Mouse (Mus musculus) ovary, adult 18-20 months (tissue): ENCODE measurements around the gene Ccr7.

Experiments
- DNase-seq: peaks from one replicate; pipeline ENCODE4 v3.0.0; 2022; ENCODE audit warnings: low spot score, mixed read lengths

Gene Ccr7

DNA sequence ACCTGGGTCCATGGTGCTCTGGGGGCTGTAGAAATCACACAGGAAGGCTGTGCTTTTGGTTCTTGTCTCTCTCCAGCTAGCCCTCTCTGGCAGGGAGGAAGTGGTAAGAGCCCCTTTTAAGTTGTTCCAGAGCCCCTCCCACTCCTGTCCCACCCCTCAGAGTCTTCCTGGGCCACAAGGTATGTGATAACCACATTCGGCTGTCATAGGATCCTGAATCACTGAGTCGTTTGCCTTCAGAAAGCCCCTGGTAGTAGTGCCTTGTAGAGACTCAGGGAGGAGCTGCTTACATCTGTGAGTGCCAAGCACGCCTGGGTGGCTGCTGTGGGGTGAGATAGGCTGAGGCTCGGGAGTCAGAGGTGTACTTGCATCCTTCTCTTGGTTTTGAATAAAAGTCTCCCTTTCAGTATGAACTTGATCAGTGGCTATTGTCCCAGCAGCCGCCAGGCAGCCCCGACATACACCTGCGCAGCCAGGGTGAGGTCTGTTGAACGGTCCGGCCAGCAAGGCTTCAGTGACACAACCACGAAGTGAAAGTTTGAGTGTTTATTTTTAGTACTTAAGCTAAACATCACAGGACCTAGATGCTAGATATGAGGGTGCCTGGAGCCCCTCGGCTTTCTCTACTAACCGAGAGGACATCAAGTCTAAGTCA, at the start of gene Ccr7:
Gene Ccr7 (minus strand): TSS at position 91 of the 655 bp plus-strand sequence.
- no peak for DNase-seq

DNA sequence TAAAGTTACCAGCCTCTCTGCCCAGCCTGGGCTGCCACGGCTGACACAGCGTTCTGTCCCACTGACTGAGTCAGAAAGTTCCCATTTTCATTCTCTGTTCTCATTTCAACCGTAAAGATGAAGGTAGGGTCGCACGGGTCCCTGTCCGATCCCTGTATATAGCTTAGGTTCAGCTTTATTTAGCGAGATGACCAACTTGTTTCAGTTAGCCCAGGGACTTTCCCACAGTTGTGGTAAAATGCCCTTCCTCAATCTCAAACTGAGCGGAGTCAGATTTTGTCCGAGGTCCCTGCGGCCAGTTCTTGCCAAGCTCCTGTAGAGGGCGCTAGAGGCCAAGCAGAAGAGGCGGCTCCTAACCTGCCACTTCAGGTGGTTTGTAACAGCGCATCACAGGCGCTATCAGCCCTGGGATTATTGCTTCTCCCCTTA, 34.3 kb upstream of the Ccr7 start:
- DNase-seq, result no peak

GRCm38 (mm10) chr11:99187348-99187747, 32.5 kb upstream of the Ccr7 start:
- no peak for DNase-seq

DNA sequence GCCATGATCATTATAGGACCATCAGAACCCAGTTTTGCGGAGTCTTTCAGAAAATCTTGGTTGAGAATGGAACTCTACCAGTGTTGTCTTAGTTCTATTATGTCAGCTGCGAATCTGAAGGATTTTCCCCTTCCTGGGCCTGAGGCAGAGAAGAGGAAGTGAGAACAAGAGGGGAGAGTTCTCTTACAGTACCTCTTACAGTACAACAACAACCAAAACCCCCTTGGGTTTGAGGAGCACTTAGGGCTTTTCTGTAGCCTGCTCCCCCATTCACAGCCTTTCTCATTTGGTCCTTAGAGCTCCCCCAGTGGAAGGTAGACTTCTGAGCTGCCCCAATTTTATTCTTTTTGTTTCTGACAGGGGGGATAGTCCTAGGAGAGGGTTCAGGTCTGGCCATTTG, 32.0 kb upstream of the Ccr7 start:
- no peak for DNase-seq

GRCm38 (mm10) chr11:99182575-99182974, 27.7 kb upstream of the Ccr7 start:
- DNase-seq, result no peak

DNA sequence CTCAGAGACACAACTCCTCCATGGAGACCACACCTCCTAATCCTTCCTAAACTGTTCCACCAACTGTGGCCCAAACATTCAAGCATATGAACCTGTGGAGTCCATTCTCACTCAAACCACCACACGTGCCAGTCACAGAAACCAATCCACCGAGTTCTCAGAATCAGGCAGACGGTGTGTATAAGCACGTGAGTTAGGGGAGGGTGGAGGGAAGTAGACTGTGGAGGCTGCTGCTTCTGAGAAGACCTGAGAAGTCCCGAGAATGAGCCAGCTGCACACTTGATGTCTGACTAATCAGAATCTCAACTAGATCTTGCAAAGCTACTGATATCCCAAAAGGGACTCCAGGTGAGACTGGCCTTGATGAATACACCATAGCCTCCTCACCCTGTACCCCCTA, 25.2 kb upstream of the Ccr7 start:
- no peak for DNase-seq

GRCm38 (mm10) chr11:99177925-99178198, 23.0 kb upstream of the Ccr7 start:
- DNase-seq, result no peak

DNA sequence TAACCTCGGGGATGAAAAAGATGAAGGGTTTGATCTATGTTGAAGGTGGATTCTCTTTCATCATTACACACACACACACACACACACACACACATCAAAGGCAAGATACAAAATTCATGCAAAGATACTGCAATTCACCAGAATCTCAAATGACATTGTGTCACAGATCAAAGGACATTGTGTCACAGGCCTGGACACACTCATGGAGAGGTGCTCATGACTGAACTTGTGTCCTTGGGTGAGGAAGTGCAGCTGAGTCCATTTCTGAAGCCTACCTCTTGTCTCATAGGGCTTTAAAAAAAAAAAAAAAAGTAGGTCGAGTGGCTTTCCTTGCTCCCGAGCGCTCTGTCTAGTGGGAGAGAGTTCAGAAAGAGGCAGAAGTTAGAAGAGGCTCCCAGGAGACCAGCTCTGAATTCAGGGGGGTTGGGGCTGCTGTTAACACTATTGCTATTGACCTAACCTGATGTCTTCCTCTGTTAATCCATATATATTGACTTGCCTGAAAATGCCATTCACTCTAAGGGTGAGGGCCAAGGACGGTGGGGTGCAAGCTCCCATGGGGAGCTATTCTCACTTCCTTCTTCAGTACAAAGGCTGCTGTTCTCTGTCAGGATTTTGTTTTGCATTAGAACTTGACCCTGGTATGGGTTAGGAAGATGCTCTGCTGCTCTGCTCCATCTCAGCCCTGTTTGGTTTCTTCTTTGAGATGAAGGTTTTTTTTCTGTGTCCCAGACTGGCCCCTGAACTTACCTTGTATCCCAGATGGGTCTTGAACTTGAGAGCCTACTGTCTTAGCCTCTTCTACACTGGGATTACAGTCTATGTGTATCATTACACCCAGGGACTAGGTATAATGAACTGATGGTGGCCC, 22.4 kb upstream of the Ccr7 start:
- no peak for DNase-seq

- DNase-seq, result no peak
These were observed 17.1 kb upstream of the Ccr7 start for GRCm38 (mm10) chr11:99172002-99172401.

GRCm38 (mm10) chr11:99171442-99171841, 16.6 kb upstream of the Ccr7 start:
- DNase-seq, result no peak

- DNase-seq, result no peak
These were observed 15.8 kb upstream of the Ccr7 start for GRCm38 (mm10) chr11:99170547-99171267.

DNA sequence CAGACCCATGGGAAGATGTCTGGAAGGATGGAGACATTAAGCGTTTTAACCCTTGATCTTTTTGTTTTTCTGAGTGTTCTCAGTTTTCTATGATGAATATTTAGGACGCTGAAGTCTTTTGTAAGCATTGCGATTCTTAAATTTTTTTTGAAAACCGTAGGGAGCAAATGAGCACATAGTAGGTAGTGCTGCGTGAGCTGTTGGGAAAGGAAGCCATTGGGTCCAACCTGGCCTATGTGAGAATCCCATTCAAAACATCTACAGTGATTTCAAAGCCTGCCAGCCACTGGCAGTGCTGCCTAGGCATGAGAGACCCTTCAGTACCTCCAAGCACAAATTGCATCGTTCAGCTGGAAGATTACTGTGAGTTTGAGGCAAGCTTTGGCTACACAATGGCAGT, 15.1 kb upstream of the Ccr7 start:
- no peak for DNase-seq

GRCm38 (mm10) chr11:99169438-99169837, 14.6 kb upstream of the Ccr7 start:
- no peak for DNase-seq

GRCm38 (mm10) chr11:99168030-99168474, 13.2 kb upstream of the Ccr7 start:
- DNase-seq, result no peak

GRCm38 (mm10) chr11:99167576-99167975, 12.7 kb upstream of the Ccr7 start:
- no peak for DNase-seq

DNA sequence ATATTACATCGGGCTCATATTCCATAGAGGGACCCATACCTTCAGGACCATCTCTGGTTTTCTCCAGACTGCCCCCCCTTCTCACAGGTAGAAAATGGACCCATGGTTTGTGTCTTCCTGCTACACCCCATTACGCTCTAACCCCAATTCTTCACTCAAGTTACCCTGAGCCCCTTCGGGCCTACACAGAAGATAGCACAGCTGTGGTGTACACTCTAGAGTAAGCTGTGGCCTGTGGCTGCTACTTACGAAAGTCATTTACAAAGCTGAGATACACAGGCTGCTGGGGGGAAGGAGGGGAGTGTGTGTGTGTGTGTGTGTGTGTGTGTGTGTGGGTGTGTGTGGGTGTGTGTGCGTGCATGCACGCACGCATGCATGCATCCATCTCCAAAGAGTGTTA, 11.4 kb upstream of the Ccr7 start:
- no peak for DNase-seq

- DNase-seq, result no peak
These were observed 10.3 kb upstream of the Ccr7 start for GRCm38 (mm10) chr11:99165031-99165752.

DNA sequence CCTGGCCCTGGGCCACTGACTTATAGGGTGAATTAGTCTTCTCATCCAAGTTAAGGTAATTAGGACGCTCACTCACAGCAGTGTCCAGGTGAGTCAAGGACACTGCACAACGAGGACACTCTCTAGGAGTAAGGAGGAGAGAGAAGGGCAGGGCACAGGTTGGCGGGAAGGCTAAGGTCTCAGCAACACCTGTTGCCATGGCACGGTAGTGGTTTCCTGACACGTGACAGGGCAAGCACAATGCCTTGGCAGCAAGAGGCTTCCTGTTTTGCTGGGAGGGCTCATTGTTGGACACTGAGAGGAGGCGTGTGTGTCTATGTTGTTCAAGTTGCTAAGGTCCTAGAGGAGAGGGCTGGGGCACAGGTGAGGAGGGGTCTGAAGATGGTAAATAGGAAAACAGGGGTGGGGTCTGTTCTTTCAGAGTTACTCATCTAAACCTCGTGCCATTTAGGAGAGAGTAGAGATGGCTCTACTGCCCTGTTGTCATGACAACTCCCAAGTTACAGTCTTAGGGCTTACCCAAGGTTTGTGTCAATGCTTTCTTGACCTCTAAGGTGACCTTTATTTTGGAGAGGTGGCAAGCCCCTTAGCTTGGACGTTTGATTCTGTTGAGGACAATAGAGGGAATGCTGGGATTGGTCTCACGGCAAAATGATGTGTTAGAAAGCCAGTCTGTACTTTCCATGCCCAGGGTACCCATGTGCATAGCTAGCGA, 8.3 kb upstream of the Ccr7 start:
- no peak for DNase-seq

DNA sequence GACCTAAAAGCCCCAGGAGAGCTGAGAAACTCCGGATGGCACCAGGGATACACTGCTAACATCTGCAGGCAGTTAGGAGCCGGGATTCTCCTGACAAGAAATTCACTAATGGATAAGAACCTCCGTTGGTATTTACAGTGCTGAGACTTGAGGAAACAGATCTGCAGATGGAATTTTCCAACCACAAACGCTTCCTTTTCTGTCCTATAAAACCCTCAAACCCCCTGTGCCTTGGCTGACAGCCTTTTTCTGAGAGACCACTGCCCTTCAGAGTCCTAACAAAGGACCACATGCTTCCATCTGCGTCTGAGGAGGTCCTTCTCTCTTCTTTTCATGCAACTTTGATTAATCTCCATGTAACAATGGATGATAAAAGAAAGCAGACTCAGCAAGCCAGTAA, 6.8 kb upstream of the Ccr7 start:
- DNase-seq, result no peak

DNA sequence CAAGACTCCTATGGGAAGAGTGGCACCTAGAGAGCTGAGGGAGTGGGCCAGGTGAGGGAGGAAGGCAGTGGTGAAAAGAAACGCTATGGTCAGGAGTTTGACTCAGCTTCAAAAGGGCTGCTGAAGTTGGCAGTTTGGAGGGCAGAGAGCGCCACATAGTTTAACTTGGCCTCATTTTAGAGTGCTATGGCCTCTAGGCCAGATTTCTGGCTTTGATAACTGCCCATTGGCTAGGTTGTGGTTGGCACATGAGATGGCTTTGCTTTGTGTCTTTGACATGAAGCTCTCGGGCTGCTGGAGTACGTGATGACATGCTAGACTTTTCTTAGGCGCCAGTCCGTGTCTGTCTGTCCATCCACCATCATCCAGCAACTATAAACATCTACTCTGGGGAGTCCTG, 5.4 kb upstream of the Ccr7 start:
- DNase-seq, result no peak

DNA sequence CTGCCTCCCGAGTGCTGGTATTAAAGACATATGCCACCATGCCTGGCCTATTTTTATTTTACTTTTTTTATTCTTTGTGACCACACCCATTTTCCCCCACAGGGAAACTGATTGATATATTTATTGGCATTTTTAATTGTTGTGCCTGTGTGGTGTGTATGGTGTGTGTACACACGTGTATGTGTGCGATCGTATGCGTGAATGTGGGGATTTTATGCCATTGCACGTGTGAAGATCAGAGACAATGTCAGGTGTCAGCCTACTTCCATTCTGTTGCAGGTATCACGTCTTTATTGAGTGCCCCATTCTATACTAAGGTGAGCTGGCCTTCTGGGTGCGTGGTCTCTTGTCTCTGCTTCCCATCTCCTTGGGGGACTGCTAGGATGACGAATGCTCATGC, 940 bp upstream of the Ccr7 start:
- DNase-seq, result no peak
